Mouse (Mus musculus) heart, postnatal 0 days (tissue): ENCODE data around the gene Igsf21.

ENCODE experiments used
- CTCF ChIP-seq: IDR thresholded peaks from 2 replicates; pipeline ENCODE4 v1.5.1; 2016; ENCODE audit warnings: antibody characterized with exemption, control low read depth, low read depth
- EP300 ChIP-seq: IDR thresholded peaks from 2 replicates; pipeline ENCODE4 v1.6.1; 2016; ENCODE audit warnings: antibody characterized with exemption, low read depth

GRCm38 (mm10) chr4:140205811-140206231, 40.8 kb downstream of the Igsf21 start:
- TF ChIP-seq CTCF (no peak), EP300 (no peak)
